Mouse (Mus musculus): ENCODE measurements around the gene Siva1. TPM values are rescaled to one million over a fixed set of nuclear protein-coding genes. Genes with fewer than 3 reads are reported as not detected.

Gene Siva1
- polyA plus RNA-seq, 1 experiment from 2014 or later, result 258 TPM

DNA sequence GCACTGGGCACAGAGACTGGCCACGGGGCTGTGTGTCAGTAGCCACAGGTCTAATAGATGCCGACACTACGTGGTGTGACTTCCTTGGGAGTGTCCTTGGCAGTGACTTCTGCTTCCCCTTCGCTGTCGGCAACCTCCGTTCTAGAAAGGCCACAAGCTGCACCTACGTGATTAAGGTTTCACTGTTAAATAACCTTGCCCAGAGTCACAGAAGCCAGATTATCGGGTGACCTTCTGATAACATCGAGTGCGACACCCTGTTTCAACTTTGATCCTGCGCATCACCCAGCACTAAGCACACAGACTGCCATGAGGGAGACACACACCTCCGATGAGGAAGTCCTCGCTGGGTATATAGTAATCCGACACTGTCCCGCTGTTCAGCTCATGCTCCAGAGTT, 44.0 kb downstream of the Siva1 start:
- H3K36me3 ChIP-seq, result peaks cover 5% of the 10 kb centered on the region; the same call in 1 of the 2 replicates
- no peak overlapping the region for H3K27ac ChIP-seq
- WGBS, result 74% methylated on average over 15 of the region's 15 CpGs
- peaks cover 3% of the 10 kb centered on the region; the same call in 1 of the 2 replicates for H3K27me3 ChIP-seq
- no peaks in the 10 kb centered on the region for H3K9me3 ChIP-seq
- ATAC-seq (ENCODE audit: insufficient number of reproducible peaks, insufficient read depth, low FRiP score, low TSS enrichment, low read depth), result no peak
- no peak overlapping the region for H3K4me2 ChIP-seq
- no peak overlapping the region for H3K9ac ChIP-seq (replicated peaks)
- no peak overlapping the region for H3K4me3 ChIP-seq (replicated peaks)
- peaks cover 7% of the 10 kb centered on the region; the same call in 1 of the 2 replicates for H3K4me1 ChIP-seq (replicated peaks)

- Histone ChIP-seq H3K9ac (replicated peaks) (peak overlapping the region; percentile 86), H3K27me3 (peaks cover 5% of the 10 kb centered on the region; the same call in 1 of the 2 replicates), H3K4me3 (replicated peaks) (peak overlapping the region; percentile 71), H3K4me2 (peak overlapping the region; percentile 73), H3K36me3 (peaks cover 5% of the 10 kb centered on the region; the same call in 1 of the 2 replicates), H3K4me1 (replicated peaks) (peaks cover 13% of the 10 kb centered on the region), H3K9me3 (no peaks in the 10 kb centered on the region), H3K27ac (peak overlapping the region; percentile 79)
- 3% methylated on average over 54 of the region's 54 CpGs for WGBS
- peak; percentile 87 for ATAC-seq (ENCODE audit: insufficient number of reproducible peaks, insufficient read depth, low FRiP score, low TSS enrichment, low read depth)
Measured at GRCm38 (mm10) chr12:112693185-112694126, 49.0 kb downstream of the Siva1 start.

GRCm38 (mm10) chr12:112694127-112694475, 49.6 kb downstream of the Siva1 start:
- Histone ChIP-seq H3K9ac (replicated peaks) (peak overlapping the region; percentile 86), H3K4me3 (replicated peaks) (peak overlapping the region; percentile 71), H3K27ac (peak overlapping the region; percentile 79)

GRCm38 (mm10) chr12:112696806-112697425, 52.4 kb downstream of the Siva1 start:
- Histone ChIP-seq H3K36me3 (no peaks in the 10 kb centered on the region), H3K27me3 (peaks cover 32% of the 10 kb centered on the region), H3K27ac (no peak overlapping the region), H3K4me1 (replicated peaks) (peaks cover 31% of the 10 kb centered on the region), H3K4me2 (no peak overlapping the region), H3K9me3 (no peaks in the 10 kb centered on the region), H3K9ac (replicated peaks) (no peak overlapping the region), H3K4me3 (replicated peaks) (no peak overlapping the region)
- 80% methylated on average over 3 of the region's 3 CpGs for WGBS
- ATAC-seq (ENCODE audit: insufficient number of reproducible peaks, insufficient read depth, low FRiP score, low TSS enrichment, low read depth), result no peak

More at GRCm38 (mm10) chr12:112694127-112694475, 49.6 kb downstream of the Siva1 start:
- no peak for ATAC-seq (ENCODE audit: insufficient number of reproducible peaks, insufficient read depth, low FRiP score, low TSS enrichment, low read depth)
- Histone ChIP-seq H3K9me3 (no peaks in the 10 kb centered on the region), H3K4me1 (replicated peaks) (peaks cover 13% of the 10 kb centered on the region), H3K4me2 (peak overlapping the region; percentile 73), H3K36me3 (peaks cover 5% of the 10 kb centered on the region; the same call in 1 of the 2 replicates), H3K27me3 (peaks cover 9% of the 10 kb centered on the region)
- 80% methylated on average over 10 of the region's 10 CpGs for WGBS

Small RNA genes within 50 kb of the gene (microRNA-seq; reads per million reads assigned to microRNA genes)
- gene Mir6939, result 0.93 reads per million

Other genes with a start within 250 kb of the Siva1 start
- 0.23 TPM in 1 of 2 replicates, not detected in the other for gene A530016L24Rik, start 155.2 kb upstream of the Siva1 start, polyA plus RNA-seq (2016; fragmentation: Nextera tagmentation; extraction: Ambion mirVana)
- gene Tmem179, start 127.9 kb upstream of the Siva1 start, polyA plus RNA-seq (2016; fragmentation: Nextera tagmentation; extraction: Ambion mirVana), result 0.19 and 0.23 TPM in 2 replicates
- 2.0 and 2.2 TPM in 2 replicates for gene Inf2, start 55.9 kb upstream of the Siva1 start, polyA plus RNA-seq (2016; fragmentation: Nextera tagmentation; extraction: Ambion mirVana)
- gene Adssl1, start 24.6 kb upstream of the Siva1 start, polyA plus RNA-seq (2016; fragmentation: Nextera tagmentation; extraction: Ambion mirVana), result 9.2 and 10.0 TPM in 2 replicates
- 67.0 and 156 TPM in 2 replicates for gene Akt1, start 30.2 kb downstream of the Siva1 start, polyA plus RNA-seq (2016; fragmentation: Nextera tagmentation; extraction: Ambion mirVana)
- gene Zbtb42, start 34.1 kb downstream of the Siva1 start, polyA plus RNA-seq (2016; fragmentation: Nextera tagmentation; extraction: Ambion mirVana), result 1.4 and 2.7 TPM in 2 replicates
- 17.8 and 18.8 TPM in 2 replicates for gene Cep170b, start 75.8 kb downstream of the Siva1 start, polyA plus RNA-seq (2016; fragmentation: Nextera tagmentation; extraction: Ambion mirVana)
- gene Pld4, start 116.0 kb downstream of the Siva1 start, polyA plus RNA-seq (2016; fragmentation: Nextera tagmentation; extraction: Ambion mirVana), result 3.1 and 4.4 TPM in 2 replicates
- gene Ahnak2, start 158.0 kb downstream of the Siva1 start, polyA plus RNA-seq (2016; fragmentation: Nextera tagmentation; extraction: Ambion mirVana), result 0.23 and 0.26 TPM in 2 replicates
- 9.2 and 9.3 TPM in 2 replicates for gene Clba1, start 164.3 kb downstream of the Siva1 start, polyA plus RNA-seq (2016; fragmentation: Nextera tagmentation; extraction: Ambion mirVana)
- 166 TPM in 2 replicates for gene Cdca4, start 184.7 kb downstream of the Siva1 start, polyA plus RNA-seq (2016; fragmentation: Nextera tagmentation; extraction: Ambion mirVana)
- 0.08 TPM in 1 of 2 replicates, not detected in the other for gene Gpr132, start 223.5 kb downstream of the Siva1 start, polyA plus RNA-seq (2016; fragmentation: Nextera tagmentation; extraction: Ambion mirVana)

All from limb, embryonic 12.5 days (tissue).